Mouse (Mus musculus) lung, embryonic 15.5 days (tissue): ENCODE results near the gene Synm. TPM values are rescaled to one million over a fixed set of nuclear protein-coding genes. Genes with fewer than 3 reads are reported as not detected.

Experiments
- ATAC-seq: fragments of 200-750 bp; cut with Nextera tagmentation; 2 replicates; pipeline ENCODE4 v1.8.0; 2017; ENCODE audit warnings: moderate number of reproducible peaks, borderline replicate concordance; ENCODE audit not compliant: low FRiP score, low TSS enrichment; ENCODE audit errors: extremely low read depth
- H3K27ac ChIP-seq: fragments of 300-500 bp; sonication (generic); 2 replicates; pipeline ENCODE4 v1.5.1; 2015; ENCODE audit warnings: moderate library complexity, mild to moderate bottlenecking, inconsistent platforms
- H3K27me3 ChIP-seq: fragments of 300-500 bp; sonication (generic); 2 replicates; pipeline ENCODE4 v1.6.1; 2015; ENCODE audit warnings: inconsistent platforms
- H3K36me3 ChIP-seq: fragments of 300-500 bp; sonication (generic); 2 replicates; pipeline ENCODE4 v1.6.1; 2015; ENCODE audit warnings: inconsistent platforms
- H3K4me1 ChIP-seq: fragments of 300-500 bp; sonication (generic); 2 replicates; pipeline ENCODE4 v1.6.1; 2015; ENCODE audit warnings: inconsistent platforms
- H3K4me2 ChIP-seq: fragments of 300-500 bp; sonication (generic); 2 replicates; pipeline ENCODE4 v1.6.1; 2015; ENCODE audit warnings: inconsistent platforms, mild to moderate bottlenecking, moderate library complexity
- H3K4me3 ChIP-seq: fragments of 300-500 bp; sonication (generic); 2 replicates; pipeline ENCODE4 v1.5.1; 2015; ENCODE audit warnings: mild to moderate bottlenecking, inconsistent platforms
- H3K9ac ChIP-seq: fragments of 300-500 bp; sonication (generic); 2 replicates; pipeline ENCODE4 v1.6.1; 2015; ENCODE audit warnings: inconsistent platforms
- H3K9me3 ChIP-seq: fragments of 300-500 bp; sonication (generic); 2 replicates; pipeline ENCODE4 v1.6.1; 2016; ENCODE audit warnings: inconsistent platforms
- WGBS: fragments of 180-500 bp; shearing (Covaris S2); methylation state at CpG from one replicate; pipeline ENCODE4 v1.1.7; 2015; 5-methylcytosine and 5-hydroxymethylcytosine counted together
- polyA plus RNA-seq: library from polyadenylated mRNA; unstranded; fragments of >200 nt; fragmentation: Nextera tagmentation; extraction: Ambion mirVana; gene quantifications from 2 replicates; pipeline ENCODE4 v1.2.1, GENCODE M21; 2015

Gene Synm
- polyA plus RNA-seq = 9.7 and 12.7 TPM in 2 replicates

- peak within 1 kb of the TSS; percentile 62 for H3K27ac ChIP-seq
- peak; percentile 95 for ATAC-seq
- peak within 1 kb of the TSS; percentile 54 for H3K9ac ChIP-seq
- peaks cover 12% of the 10 kb centered on the region for H3K4me1 ChIP-seq
- no peaks in the 10 kb centered on the region for H3K9me3 ChIP-seq
- peak within 1 kb of the TSS; percentile 53 for H3K4me3 ChIP-seq
- H3K27me3 ChIP-seq = peaks cover 10% of the 10 kb centered on the region
- H3K36me3 ChIP-seq = no peaks in the 10 kb centered on the region
- H3K4me2 ChIP-seq = peak within 1 kb of the TSS; percentile 93
- under 1% methylated on average over 35 of the region's 37 CpGs for WGBS
These were observed at the start of gene Synm for GRCm38 (mm10) chr7:67759629-67759995. Gene Synm, minus strand, starts transcription at chr7:67759742.

GRCm38 (mm10) chr7:67803857-67804215 lies 44.3 kb upstream of the Synm start:
- Histone ChIP-seq H3K9ac (peak overlapping the region; percentile 1; the same call in 1 of the 2 replicates), H3K27me3 (0 out of 2 replicates have a peak, but pooled peaks cover 4% of the 10 kb centered on the region), H3K36me3 (no peaks in the 10 kb centered on the region), H3K27ac (no peak overlapping the region), H3K4me3 (peak overlapping the region; percentile 38), H3K4me1 (peaks cover 11% of the 10 kb centered on the region), H3K9me3 (no peaks in the 10 kb centered on the region), H3K4me2 (peak overlapping the region; percentile 72)
- WGBS = 14% methylated on average over 12 of the region's 13 CpGs
- ATAC-seq = 0 out of 2 replicates have a peak, but pooled peaks have one; percentile 15

DNA sequence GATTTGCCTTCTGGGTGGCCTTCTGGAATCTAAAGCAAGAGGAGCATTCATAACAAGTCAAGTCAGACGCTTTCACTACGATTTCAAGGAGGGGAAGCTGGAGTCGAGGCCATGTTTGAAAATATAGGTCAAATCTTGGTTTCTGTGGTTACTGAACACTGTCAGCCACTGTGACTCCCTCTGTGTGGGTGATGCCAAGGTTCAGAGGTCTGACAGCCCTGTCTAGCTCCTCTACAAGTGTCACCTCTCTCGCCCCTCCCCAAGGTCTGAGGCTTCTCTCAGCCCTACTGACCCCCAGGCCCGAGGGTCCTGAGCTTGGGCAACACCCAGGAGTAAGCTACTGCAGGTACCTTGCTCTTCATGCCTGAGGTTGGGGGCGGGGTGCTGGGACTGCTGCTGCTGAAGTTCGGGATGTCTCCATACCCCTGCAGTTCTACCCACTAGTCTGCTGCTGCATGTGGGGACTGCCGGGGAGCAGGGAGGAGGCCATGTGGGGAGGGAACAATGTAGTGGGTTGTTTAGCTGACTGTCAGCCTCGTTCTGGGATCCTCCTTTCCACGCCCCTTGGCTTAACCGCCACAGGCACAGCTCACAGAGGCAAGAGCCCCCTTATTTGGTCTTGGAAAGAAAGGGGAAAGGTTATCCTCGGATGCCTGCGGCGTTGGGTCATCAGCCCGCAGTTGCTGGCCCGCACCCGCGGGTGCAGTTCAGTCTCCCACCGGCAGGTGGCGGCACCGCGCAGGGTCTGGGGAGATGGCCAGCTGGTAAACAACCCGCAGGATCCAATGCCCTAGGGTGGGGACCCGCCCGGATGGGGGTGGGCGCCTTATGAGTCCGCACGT lies 43.7 kb upstream of the Synm start:
- Histone ChIP-seq H3K4me2 (peak overlapping the region; percentile 72), H3K9ac (peak overlapping the region; percentile 1; the same call in 1 of the 2 replicates), H3K27ac (no peak overlapping the region), H3K4me1 (peaks cover 11% of the 10 kb centered on the region), H3K36me3 (no peaks in the 10 kb centered on the region), H3K4me3 (peak overlapping the region; percentile 38), H3K9me3 (no peaks in the 10 kb centered on the region), H3K27me3 (0 out of 2 replicates have a peak, but pooled peaks cover 4% of the 10 kb centered on the region)
- 10% methylated on average over 28 of the region's 28 CpGs for WGBS
- peak; percentile 77 for ATAC-seq

GRCm38 (mm10) chr7:67801022-67801421 lies 41.5 kb upstream of the Synm start:
- H3K36me3 ChIP-seq = no peaks in the 10 kb centered on the region
- H3K9me3 ChIP-seq = no peaks in the 10 kb centered on the region
- H3K4me3 ChIP-seq = no peak overlapping the region
- no peak overlapping the region for H3K27ac ChIP-seq
- no peak overlapping the region for H3K4me2 ChIP-seq
- no peak overlapping the region for H3K9ac ChIP-seq
- H3K4me1 ChIP-seq = peaks cover 20% of the 10 kb centered on the region
- 0 out of 2 replicates have a peak, but pooled peaks cover 4% of the 10 kb centered on the region for H3K27me3 ChIP-seq
- ATAC-seq = no peak
- 72% methylated on average over 4 of the region's 4 CpGs for WGBS

- H3K9me3 ChIP-seq = no peaks in the 10 kb centered on the region
- H3K36me3 ChIP-seq = no peaks in the 10 kb centered on the region
- peaks cover 20% of the 10 kb centered on the region for H3K4me1 ChIP-seq
- H3K27ac ChIP-seq = no peak overlapping the region
- ATAC-seq = no peak
- no peak overlapping the region for H3K4me3 ChIP-seq
- 0 out of 2 replicates have a peak, but pooled peaks cover 4% of the 10 kb centered on the region for H3K27me3 ChIP-seq
- H3K9ac ChIP-seq = no peak overlapping the region
- H3K4me2 ChIP-seq = no peak overlapping the region
- 85% methylated on average over 6 of the region's 6 CpGs for WGBS
These were observed 41.0 kb upstream of the Synm start for GRCm38 (mm10) chr7:67800547-67800946.

DNA sequence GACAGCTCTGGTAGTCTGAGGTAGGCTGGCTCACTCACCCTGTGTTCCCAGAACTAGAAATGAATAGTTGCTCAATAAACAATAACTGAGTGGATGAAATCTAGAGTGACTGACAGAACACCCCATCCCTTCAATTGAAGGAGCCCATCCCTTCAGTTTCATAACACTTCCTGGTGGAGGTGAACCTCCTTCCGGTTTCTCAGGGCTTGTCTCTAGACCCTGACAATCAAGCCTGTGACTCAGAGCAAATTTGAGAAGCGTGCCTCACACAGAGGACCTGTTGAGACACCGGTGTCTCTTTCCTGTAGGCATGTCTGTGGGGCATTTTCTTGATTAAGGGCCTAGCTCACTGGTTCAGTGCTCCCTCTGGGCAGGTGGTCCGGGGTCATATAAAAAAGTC lies 38.9 kb upstream of the Synm start:
- H3K4me2 ChIP-seq = no peak overlapping the region
- H3K27me3 ChIP-seq = 0 out of 2 replicates have a peak, but pooled peaks cover 4% of the 10 kb centered on the region
- no peaks in the 10 kb centered on the region for H3K9me3 ChIP-seq
- peaks cover 13% of the 10 kb centered on the region for H3K4me1 ChIP-seq
- ATAC-seq = no peak
- H3K36me3 ChIP-seq = no peaks in the 10 kb centered on the region
- H3K27ac ChIP-seq = no peak overlapping the region
- WGBS = 85% methylated on average over 4 of the region's 4 CpGs
- H3K4me3 ChIP-seq = no peak overlapping the region
- no peak overlapping the region for H3K9ac ChIP-seq

GRCm38 (mm10) chr7:67797065-67797464 lies 37.5 kb upstream of the Synm start:
- WGBS = 18% methylated on average over 8 of the region's 8 CpGs
- H3K9ac ChIP-seq = no peak overlapping the region
- no peak overlapping the region for H3K27ac ChIP-seq
- H3K4me3 ChIP-seq = no peak overlapping the region
- H3K27me3 ChIP-seq = 0 out of 2 replicates have a peak, but pooled peaks cover 4% of the 10 kb centered on the region
- H3K36me3 ChIP-seq = no peaks in the 10 kb centered on the region
- no peaks in the 10 kb centered on the region for H3K9me3 ChIP-seq
- H3K4me1 ChIP-seq = peaks cover 12% of the 10 kb centered on the region
- H3K4me2 ChIP-seq = no peak overlapping the region
- ATAC-seq = no peak

DNA sequence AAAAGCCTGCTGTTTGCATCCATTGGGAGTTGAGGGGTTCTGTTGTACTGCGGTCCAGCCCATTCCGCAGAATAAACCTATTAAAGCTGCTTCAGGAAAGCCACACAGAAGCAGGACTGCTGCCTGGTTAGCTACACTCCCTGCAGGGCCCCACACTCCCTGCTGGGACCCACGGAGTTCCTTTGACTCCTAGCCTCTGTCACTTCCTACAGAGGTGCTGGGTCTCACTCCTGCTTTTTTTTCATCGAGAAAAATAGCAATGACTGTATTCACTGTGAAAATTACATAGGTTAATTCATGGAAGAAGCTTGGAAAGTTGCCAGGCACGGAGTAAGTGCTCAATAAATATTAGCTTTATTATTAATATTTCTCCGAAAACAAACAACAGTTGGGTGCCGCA lies 33.9 kb upstream of the Synm start:
- Histone ChIP-seq H3K27ac (peak overlapping the region; percentile 70), H3K4me2 (no peak overlapping the region), H3K9ac (no peak overlapping the region), H3K4me1 (peaks cover 19% of the 10 kb centered on the region), H3K4me3 (no peak overlapping the region), H3K27me3 (no peaks in the 10 kb centered on the region), H3K36me3 (no peaks in the 10 kb centered on the region), H3K9me3 (no peaks in the 10 kb centered on the region)
- WGBS = 33% methylated on average over 7 of the region's 7 CpGs
- ATAC-seq = peak; percentile 41; the same call in 1 of the 2 replicates

GRCm38 (mm10) chr7:67791256-67791655 lies 31.7 kb upstream of the Synm start:
- Histone ChIP-seq H3K4me1 (peaks cover 10% of the 10 kb centered on the region; the same call in 1 of the 2 replicates), H3K9ac (no peak overlapping the region), H3K36me3 (no peaks in the 10 kb centered on the region), H3K27ac (no peak overlapping the region), H3K4me3 (no peak overlapping the region), H3K9me3 (no peaks in the 10 kb centered on the region), H3K27me3 (no peaks in the 10 kb centered on the region), H3K4me2 (no peak overlapping the region)
- 59% methylated on average over 7 of the region's 7 CpGs for WGBS
- no peak for ATAC-seq

- H3K4me2 ChIP-seq = peak overlapping the region; percentile 30; the same call in 1 of the 2 replicates
- peaks cover 10% of the 10 kb centered on the region; the same call in 1 of the 2 replicates for H3K4me1 ChIP-seq
- no peak overlapping the region for H3K27ac ChIP-seq
- no peak overlapping the region; the same call in 1 of the 2 replicates for H3K4me3 ChIP-seq
- WGBS = 10% methylated on average over 10 of the region's 10 CpGs
- ATAC-seq = no peak
- H3K9ac ChIP-seq = no peak overlapping the region
- H3K27me3 ChIP-seq = no peaks in the 10 kb centered on the region
- no peaks in the 10 kb centered on the region for H3K36me3 ChIP-seq
- no peaks in the 10 kb centered on the region for H3K9me3 ChIP-seq
These were observed 29.2 kb upstream of the Synm start for GRCm38 (mm10) chr7:67788713-67789112.

DNA sequence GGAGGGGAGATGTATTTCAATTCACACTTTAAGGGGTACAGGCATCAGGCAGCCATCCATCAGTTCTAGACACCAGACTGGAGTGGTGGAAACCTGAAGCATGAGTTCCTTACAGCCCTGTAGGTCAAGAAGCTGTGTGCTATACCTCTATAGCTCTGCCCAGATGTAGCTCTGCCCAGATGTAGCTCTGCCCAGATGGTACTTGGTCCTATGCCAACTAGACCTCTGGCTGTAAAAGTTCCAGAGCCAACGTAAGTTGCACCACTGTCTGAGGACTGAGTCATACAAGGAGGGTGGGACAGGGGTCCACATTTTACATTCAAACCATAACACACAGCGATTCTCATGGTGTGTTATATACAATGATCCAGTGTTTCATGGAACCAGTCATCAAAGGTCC lies 28.3 kb upstream of the Synm start:
- Histone ChIP-seq H3K4me2 (no peak overlapping the region), H3K4me3 (no peak overlapping the region), H3K27me3 (no peaks in the 10 kb centered on the region), H3K9me3 (no peaks in the 10 kb centered on the region), H3K36me3 (no peaks in the 10 kb centered on the region), H3K9ac (no peak overlapping the region), H3K4me1 (peaks cover 8% of the 10 kb centered on the region; the same call in 1 of the 2 replicates), H3K27ac (no peak overlapping the region)
- ATAC-seq = no peak
- WGBS = 53% methylated on average over 2 of the region's 2 CpGs
